Mouse (Mus musculus) ES-Bruce4 (cell line): Measurements from ENCODE around the gene Fgf23.

ENCODE experiments used
- CTCF ChIP-seq: IDR thresholded peaks from one replicate; pipeline ENCODE4 v1.8.1; 2011; ENCODE audit warnings: low read depth, low read length
- EP300 ChIP-seq: IDR thresholded peaks from 2 replicates; pipeline ENCODE4 v1.6.1; 2011; ENCODE audit warnings: low read depth, low read length; ENCODE audit not compliant: insufficient read depth
- POLR2A ChIP-seq: IDR thresholded peaks from one replicate; pipeline ENCODE4 v1.8.1; 2011; ENCODE audit warnings: low read length; ENCODE audit not compliant: insufficient read depth

- TF ChIP-seq CTCF (peak; percentile 59), POLR2A (no peak), EP300 (no peak)
These were observed 21.9 kb downstream of the Fgf23 start for GRCm38 (mm10) chr6:127094565-127094964.
